Mouse (Mus musculus): ENCODE data around the gene Slc22a14.
"Not testable (repeated sequence)": the region's sequence is repeated elsewhere in the genome, so short reads cannot be mapped to it uniquely, and the experiment has no call there.

Gene Slc22a14

DNA sequence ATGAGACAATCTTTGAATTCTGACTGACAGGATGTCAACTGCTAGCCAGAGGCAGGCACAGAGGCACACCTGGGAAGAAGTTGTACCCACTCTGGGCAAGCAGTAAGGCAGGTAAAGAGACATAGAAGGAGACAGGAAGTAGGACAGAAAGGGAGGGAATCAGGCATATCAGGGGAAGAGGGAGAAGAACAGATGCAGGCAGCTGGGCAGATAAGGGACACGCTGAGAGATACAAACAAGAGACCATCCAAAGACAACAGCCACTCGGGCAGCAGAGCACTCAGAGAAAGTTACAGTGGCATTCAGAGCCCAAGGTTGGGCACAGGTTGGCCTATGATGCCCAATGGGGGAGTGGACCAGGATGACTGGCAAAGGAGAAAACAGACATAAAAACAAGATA lies 134.5 kb downstream of the Slc22a14 start:
- in situ Hi-C loops (cut with MboI; ENCODE audit: unreplicated experiment in 2 of 2), result no loop called here

DNA sequence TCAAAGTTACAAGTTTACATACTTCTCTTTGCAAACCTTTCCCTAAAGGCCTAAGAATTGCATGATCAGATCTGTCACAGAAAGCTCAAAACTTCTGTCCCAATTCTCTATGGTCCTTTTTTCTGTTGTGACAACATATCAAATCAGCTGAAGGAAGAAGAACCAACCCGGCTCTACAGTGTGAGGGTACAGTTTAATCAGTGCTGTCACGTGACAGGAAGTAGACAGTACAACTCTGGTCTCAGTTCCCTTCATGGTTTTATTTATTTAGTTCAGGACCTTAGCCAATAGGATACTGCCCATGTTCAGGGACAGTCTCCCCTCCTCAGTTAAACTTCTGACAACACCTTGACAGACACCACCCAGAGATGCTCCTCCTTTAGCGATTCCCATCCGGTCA lies 145.1 kb downstream of the Slc22a14 start:
- in situ Hi-C loops (cut with MboI; ENCODE audit: unreplicated experiment in 2 of 2), result no loop called here

DNA sequence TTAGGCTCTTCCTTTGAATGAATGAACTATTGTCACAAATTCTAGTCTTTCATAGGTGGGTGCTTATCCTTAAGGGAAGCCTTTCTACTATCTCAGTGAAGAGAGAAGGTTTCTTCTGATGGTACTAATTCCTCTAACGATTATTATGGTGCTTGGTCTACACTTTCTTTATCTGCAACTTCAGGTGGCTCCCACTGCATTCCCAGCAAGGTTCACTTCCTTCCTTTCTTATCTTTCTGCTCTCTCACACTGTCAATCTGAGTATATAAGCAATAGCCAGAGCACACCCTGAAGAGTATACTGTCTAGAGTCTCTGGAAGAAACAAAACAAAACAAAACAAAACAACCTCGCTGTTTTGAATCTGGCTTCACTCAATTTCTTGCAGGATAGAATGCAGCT lies 145.7 kb downstream of the Slc22a14 start:
- in situ Hi-C loops (cut with MboI; ENCODE audit: unreplicated experiment in 2 of 2), result no loop called here

DNA sequence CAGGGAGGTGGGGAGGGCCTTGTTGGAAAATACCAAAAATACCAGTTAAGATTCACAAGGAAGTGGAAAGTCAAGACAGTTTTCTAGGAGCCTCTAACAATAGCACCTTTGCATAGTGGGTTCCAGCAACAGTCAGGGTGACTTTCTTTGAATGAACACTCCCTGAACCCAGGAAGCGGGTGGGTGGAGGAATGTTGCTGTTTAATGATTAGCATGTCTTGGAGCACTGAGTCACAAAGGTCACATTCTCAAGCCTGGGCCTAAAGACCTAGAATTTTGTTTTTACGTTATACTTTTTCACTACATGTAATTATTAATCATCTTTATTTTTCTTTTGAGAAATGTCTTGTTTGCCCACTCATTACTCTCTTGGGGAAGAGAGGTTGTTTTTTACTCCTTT lies 150.0 kb downstream of the Slc22a14 start:
- in situ Hi-C loops (cut with MboI; ENCODE audit: unreplicated experiment in 2 of 2), result not testable (repeated sequence)

DNA sequence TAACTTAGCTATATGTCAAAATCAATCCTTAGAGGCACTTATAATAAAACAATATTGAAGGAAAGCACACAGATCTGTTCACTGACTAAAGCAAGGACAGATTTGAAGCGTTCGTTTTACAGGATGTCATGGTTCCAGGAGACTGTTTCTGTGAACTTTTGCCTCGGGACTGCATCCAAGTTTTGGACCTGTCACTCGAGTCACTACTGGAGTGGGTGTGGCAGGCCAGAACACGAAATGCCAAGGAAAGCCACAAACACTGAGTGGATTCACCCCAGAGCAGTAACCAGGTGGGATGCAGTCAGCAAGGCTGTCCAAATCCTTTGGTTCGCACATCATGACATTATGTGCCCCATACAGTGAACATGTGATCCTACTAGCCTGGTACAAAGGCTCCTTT lies 150.8 kb downstream of the Slc22a14 start:
- in situ Hi-C loops (cut with MboI; ENCODE audit: unreplicated experiment in 2 of 2), result no loop called here

DNA sequence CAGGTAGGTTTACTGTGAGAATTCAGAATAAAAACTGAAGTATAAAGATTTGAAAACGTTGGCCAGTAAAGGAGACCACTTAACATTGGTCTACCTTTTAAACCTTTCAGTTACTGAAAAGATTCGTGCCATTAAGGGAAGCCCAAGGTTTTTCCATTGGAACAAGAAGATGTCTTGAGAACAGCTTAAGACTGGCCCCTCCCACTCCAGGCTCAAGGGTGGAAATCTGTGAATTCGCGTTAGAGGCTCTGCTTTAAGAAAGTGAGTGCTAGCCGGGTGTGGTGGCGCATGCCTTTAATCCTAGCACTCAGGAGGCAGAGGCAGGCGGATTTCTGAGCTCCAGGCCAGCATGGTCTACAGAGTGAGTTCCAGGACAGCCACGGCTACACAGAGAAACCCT lies 152.4 kb downstream of the Slc22a14 start:
- in situ Hi-C loops (cut with MboI; ENCODE audit: unreplicated experiment in 2 of 2), result no loop called here

DNA sequence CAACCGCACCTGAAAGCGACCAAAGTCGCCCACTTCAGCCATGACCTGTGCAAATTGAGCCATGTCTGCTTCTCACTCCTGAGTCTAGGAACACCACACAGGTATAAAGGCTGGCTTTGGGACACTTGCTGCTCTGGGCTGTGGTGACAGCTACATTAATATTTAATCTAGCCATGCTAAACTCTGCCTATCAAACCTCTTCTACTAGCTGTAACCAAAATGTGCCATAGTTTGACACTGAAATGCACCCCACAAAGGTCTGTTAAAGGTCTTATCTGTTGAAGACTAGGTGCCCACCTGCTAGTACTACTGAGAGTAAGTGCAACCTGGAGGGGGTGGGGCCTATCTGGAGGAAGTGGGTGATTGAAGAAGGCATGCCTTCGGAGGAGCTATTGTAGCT lies 156.4 kb downstream of the Slc22a14 start, which contains the start of gene Slc22a13:
Slc22a13 (minus strand) TSS at position 101 of the 400 bp plus-strand sequence.
- in situ Hi-C loops (cut with MboI; ENCODE audit: unreplicated experiment in 2 of 2), result no loop called here

DNA sequence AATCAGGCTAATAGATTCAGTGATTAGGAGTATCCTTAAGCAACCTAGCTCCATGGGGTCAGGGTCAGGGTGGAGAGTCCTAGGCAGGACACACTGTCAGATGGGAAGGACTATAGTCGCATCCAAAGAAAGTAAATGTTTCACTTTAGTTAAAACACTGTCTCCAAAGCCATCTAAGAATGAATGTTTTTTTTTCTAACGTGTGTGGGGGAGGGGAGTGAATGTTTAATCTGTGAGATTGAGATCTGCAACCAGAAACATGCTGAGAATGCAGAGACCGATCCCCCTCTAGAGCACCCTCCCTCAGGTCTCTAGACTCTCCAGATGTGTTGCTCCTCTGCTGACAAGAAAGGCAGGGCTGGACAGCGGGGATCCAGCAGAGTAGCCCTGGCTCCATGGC lies 158.2 kb downstream of the Slc22a14 start:
- in situ Hi-C loops (cut with MboI; ENCODE audit: unreplicated experiment in 2 of 2), result no loop called here

DNA sequence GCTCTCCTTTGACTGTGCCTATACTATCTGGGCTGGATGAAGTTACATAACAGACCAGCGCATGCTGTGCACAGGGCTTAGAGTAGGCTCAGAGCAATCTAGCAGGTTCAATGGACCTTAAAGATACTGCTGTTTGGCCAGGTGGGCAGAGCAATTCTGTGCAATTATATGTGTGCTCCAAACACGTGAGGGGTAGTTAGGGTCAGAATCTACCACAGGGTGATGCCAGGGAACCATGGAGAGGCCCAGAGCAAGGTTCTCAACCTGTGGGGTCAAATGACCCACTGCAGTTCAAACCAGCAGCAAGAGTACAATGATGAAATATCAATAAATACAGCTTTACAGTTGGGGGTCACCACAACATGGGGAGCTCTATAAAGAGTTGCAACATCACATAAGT lies 158.7 kb downstream of the Slc22a14 start:
- in situ Hi-C loops (cut with MboI; ENCODE audit: unreplicated experiment in 2 of 2), result no loop called here

DNA sequence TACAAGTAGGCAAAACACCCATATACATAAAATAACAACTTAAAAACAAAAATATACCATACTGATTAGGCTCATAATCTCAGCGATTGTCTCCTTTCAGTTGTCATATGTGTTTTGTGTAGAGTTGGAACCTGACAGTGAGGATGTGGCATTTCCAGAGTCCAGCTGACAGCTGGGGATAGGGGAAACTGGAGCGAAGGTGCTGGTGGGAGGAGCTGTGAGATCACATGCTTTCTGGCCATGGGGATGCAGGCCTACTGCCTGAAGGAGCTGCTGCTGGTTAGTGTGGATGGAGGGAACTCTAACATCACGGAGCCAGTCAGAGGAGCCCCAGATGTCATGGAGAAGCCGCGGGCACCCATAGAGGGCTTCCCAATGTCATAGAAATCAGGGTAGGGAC lies 159.6 kb downstream of the Slc22a14 start:
- in situ Hi-C loops (cut with MboI; ENCODE audit: unreplicated experiment in 2 of 2), result no loop called here

DNA sequence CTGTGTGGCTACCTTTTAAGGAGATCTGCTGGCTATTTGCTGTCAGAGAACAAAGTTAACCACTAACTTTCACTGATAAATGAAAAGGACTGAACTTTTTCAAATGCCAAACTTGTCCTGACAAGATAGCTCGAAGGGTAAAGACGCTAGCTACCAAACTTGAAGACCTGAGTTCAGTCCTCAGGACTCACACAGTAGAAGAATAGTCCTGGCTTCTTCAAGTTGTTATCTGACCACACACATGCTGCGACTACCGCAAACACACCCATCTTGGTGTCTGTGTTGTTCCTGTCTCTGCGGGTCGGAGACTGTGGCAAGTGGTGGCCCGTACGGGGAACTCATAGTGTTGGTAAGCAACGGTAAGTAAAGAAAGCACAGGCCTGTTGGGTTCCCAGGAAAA lies 161.7 kb downstream of the Slc22a14 start:
- in situ Hi-C loops (cut with MboI; ENCODE audit: unreplicated experiment in 2 of 2), result no loop called here

DNA sequence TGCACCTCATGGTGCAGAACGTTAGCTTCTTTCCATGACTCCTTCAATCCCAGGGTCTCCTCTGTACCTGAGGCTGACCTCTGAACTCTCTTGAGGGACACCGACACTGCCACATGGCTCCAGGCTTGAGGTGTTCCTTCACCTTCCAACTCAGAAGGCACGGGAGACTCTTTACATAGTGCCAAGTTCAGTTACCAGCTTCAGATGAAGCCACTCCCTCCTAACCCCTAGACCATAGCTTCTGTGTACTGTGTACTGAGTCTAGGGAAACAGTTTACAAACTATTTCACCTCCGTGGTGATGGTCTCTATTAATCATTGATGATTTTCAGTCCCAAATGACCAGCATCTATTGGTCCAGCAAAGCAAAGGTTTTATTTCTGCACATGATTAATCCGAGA lies 163.7 kb downstream of the Slc22a14 start:
- in situ Hi-C loops (cut with MboI; ENCODE audit: unreplicated experiment in 2 of 2), result no loop called here

DNA sequence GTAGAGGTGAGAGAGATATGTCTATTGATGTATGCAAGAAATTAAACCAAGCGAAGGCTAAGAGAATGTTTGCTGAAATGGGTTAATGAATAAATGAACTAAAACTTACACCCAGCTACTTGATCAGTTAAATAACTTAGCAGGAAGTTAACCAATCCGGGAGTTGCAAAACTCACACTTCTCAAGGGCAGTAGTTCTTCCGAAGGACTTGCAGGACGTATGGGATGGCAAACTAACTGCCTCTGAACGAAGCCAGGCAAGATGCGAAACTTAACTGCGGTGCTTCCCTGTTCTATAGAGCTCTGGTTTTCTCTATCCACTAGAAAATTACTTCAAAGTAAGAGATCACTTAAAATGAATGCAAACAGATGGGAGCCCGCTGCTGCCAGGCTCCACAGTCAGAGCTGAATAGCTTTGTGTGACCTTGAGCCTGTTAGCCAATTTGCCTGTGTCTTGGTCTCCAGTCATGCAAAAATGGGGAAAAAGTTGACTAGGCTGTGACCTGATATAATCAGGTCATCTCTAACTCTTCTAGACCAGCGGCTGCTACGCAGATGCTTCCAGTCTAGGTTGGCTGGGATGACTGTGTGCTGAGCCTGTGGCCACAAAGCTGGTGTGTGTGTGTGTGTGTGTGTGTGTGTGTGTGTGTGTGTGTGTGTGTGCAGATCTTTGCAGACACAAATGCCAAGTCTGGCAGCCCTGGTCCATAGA lies 166.0 kb downstream of the Slc22a14 start:
- in situ Hi-C loops (cut with MboI; ENCODE audit: unreplicated experiment in 2 of 2), result no loop called here

DNA sequence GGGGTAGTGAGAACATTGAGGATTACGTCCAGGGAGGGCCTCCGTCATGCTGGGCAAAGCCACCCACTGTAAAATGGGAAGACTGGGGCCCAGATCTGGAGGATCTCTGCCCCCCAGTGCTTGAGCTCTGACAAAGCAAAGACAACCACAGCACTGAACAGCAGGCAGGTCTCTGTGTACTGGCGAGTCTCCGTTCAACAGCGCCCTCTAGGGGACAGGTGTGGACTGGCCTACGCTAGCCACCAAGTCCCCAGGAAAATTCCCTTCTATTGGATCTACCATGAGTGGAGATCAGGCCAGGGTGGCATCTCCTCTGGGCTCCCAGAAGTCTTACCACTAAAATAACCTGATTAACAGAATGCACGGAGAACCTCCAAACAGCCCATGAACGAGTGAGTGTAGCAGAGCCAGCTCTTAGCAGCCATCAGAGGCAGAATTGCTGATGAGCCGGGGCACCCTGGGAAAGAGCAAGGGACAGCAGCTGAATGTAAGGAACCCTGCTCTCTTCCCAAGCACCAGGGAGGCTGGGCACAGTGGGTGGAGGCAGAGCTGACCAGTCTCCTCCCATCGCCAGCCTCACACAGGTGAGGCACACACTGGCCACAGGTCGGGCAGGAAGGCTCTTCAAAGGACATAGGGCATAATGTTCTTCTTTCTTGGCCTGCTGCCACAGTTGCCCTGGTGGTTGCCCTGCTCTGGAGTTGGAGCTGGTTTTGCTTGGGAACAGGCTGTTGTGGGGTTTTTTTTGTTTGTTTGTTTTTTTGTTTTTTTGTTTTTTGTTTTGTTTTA lies 173.0 kb downstream of the Slc22a14 start:
- in situ Hi-C loops (cut with MboI; ENCODE audit: unreplicated experiment in 2 of 2), result no loop called here

DNA sequence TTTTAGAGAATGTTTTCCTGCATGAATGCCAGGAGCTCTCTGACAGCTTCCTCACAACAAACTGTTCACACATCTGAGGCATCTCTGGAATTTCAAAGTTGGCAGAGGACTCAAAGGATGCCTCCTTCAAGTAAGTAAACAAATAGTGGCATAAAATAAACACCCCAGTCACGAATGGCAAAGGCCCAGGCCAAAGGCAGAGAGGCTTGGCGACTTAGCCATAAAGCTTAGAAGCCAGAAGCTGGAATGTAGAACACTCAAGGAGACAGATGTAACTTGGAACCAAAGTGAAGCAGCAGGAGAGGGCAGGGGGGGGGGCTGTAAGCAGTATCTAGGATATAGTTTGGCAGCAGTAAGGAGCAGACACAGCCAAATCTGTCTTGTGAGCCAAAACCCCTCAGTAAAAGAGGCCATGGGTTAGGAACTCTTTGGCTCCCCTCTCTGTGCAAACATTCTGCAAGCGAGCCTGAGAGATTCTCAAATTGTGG lies 184.1 kb downstream of the Slc22a14 start:
- in situ Hi-C loops (cut with MboI; ENCODE audit: unreplicated experiment in 2 of 2), result no loop called here

DNA sequence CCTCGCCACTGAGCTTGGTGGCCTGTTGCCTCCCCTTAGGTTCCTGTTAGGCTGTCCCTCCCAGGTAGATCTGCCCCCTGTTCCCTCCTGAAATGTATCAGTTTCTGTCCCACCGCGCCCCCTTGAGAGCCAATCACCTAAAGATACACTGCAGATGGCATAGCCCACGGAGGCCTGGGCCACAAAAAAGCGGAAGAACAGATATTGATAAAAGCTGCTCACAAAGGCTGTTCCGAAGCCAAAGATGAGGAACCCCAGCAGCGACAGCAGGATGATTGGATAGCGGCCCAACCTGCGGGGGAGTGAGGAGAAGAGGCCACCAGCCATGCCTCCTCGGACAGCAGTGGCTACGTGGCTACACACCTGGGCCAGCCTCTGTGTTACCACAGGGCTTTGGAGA lies 186.1 kb downstream of the Slc22a14 start:
- in situ Hi-C loops (cut with MboI; ENCODE audit: unreplicated experiment in 2 of 2), result no loop called here

DNA sequence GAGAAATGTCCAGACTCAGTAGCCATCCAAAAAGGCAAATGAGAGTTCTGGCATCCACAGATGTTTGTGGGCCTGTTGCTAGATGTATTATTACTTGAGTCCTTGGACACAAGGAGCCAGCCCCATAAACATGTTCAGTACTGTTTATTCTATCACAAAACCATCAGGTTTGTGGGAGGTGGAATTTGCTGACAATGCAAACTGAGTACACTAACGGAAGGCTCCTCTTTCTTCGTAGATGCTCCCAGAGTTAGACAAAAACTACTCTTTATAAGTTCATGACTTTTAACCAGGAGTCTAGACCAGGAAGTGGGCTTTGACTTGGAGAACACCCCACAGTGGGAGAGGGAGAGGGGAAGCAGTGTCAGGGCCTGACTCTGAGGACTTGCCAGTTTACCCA lies 197.7 kb downstream of the Slc22a14 start:
- in situ Hi-C loops (cut with MboI; ENCODE audit: unreplicated experiment in 2 of 2), result loop anchor here in 1 of 2 experiments (25.0 kb wide), 1 partner anchor 420 kb away; the partner anchor contains the start of gene Scn5a

DNA sequence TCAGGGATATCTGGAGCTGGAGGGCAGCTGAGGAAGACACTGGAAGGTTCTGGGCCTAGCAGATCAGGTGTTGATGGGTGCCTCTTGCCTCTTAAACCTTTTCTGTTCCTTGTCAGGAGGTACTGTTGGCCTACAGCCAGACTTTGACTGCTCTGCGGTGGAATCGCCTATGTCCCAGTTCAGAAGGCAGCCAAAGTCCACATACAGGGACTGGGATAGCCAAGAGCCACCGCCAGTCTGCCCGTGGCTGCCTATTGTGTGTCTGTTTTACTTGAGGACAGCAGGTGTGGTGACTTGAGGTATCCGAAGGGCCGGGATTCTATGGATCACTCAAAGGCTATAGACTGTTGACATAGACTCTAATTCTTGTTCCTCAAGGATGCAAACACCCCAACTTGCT lies 199.8 kb downstream of the Slc22a14 start:
- in situ Hi-C loops (cut with MboI; ENCODE audit: unreplicated experiment in 2 of 2), result loop anchor here in 1 of 2 experiments (25.0 kb wide), 1 partner anchor 422 kb away; the partner anchor contains the start of gene Scn5a

DNA sequence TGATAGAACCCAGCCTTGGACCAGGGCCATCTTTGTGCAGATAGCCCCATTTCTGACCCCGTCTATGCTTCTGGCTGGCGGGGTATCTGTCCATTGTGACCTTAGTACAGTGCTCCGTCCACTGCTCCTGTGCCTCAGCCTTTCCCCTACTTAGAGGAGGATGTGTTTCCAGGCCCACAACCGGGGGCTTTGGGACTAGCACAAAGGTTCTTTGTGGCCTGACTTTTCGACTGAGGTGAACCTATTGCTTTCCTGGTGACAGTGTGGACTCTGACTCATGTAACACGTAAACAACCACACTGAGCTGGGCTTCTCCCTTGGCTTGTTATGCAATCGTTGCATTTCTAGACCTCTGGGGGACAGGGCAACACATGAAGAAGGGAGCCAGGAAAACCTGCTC lies 200.6 kb downstream of the Slc22a14 start:
- in situ Hi-C loops (cut with MboI; ENCODE audit: unreplicated experiment in 2 of 2), result loop anchor here in 1 of 2 experiments (25.0 kb wide), 1 partner anchor 423 kb away; the partner anchor contains the start of gene Scn5a

DNA sequence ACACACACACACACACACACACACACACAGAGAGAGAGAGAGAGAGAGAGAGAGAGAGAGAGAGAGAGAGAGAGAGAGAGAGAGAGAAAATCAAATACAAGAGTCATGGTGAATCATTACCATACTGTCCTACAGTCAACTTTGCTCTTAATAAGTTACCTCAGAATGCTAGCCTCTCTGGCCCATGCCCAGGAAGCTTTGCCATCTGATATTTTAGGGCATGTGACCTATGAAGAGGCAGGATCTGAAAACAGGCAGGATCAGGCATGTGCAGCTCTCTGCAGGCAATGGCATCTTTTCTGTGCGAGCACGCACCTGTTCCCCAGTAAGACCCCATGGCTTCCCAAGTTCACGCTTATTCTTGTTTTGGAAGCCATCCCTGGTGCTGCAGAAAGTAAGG lies 204.7 kb downstream of the Slc22a14 start:
- in situ Hi-C loops (cut with MboI; ENCODE audit: unreplicated experiment in 2 of 2), result loop anchor here in 1 of 2 experiments (25.0 kb wide), 1 partner anchor 427 kb away; the partner anchor contains the start of gene Scn5a

DNA sequence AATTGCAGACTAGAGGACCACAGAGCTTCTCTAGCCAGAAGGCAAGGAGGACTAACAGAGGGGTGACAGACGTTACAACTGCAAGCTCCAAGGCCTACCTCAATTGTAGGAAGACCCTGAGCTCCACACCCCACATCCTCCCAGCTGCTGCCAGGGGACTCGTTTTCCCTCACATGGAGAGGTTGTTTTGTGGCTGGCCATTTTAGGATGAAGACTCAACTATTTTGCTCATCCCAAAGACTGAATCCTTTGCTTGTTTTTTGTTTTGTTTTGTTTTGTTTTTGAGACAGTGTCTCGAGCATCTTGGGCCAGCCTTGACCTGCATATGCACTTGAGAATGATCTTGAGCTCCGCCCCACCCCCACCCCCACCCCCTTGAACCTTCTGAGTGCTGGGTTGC lies 206.5 kb downstream of the Slc22a14 start, which contains the start of gene Gm47289:
Gm47289 (plus strand) TSS at position 301 of the 400 bp plus-strand sequence.
- in situ Hi-C loops (cut with MboI; ENCODE audit: unreplicated experiment in 2 of 2), result loop anchor here in 1 of 2 experiments (10.0 to 25.0 kb wide), 2 partner anchors 206 to 428 kb away; partner anchors contain the start of genes Scn5a and Slc22a14
